Mouse (Mus musculus): ENCODE results near the gene Nif3l1.

The Nif3l1 gene

GRCm38 (mm10) chr1:58445143-58445722 lies at the start of gene Nif3l1, which contains the start of gene Ppil3:
TSS of gene Nif3l1 (plus strand) at chr1:58445151.
TSS of gene Ppil3 (minus strand) at chr1:58445486.
- peak; percentile 89 for DNase-seq (ENCODE audit: low spot score in 2 of 2)

- DNase-seq (ENCODE audit: low spot score in 2 of 2), result no peak
Measured at GRCm38 (mm10) chr1:58395341-58395740, 49.6 kb upstream of the Nif3l1 start.

- DNase-seq (ENCODE audit: low spot score in 2 of 2), result no peak
Measured at GRCm38 (mm10) chr1:58396179-58396578, 48.8 kb upstream of the Nif3l1 start.

- DNase-seq (ENCODE audit: low spot score in 2 of 2), result no peak
Measured at GRCm38 (mm10) chr1:58397731-58398130, 47.2 kb upstream of the Nif3l1 start.

GRCm38 (mm10) chr1:58401396-58401795 lies 43.6 kb upstream of the Nif3l1 start:
- no peak for DNase-seq (ENCODE audit: low spot score in 2 of 2)

- DNase-seq (ENCODE audit: low spot score in 2 of 2), result no peak
Measured at GRCm38 (mm10) chr1:58403745-58404144, 41.2 kb upstream of the Nif3l1 start.

- no peak for DNase-seq (ENCODE audit: low spot score in 2 of 2)
Measured at GRCm38 (mm10) chr1:58407321-58407720, 37.6 kb upstream of the Nif3l1 start.

GRCm38 (mm10) chr1:58408141-58408540 lies 36.8 kb upstream of the Nif3l1 start:
- DNase-seq (ENCODE audit: low spot score in 2 of 2), result no peak

- DNase-seq (ENCODE audit: low spot score in 2 of 2), result no peak
Measured at GRCm38 (mm10) chr1:58409553-58410197, 35.3 kb upstream of the Nif3l1 start.

GRCm38 (mm10) chr1:58410198-58410588 lies 34.8 kb upstream of the Nif3l1 start:
- DNase-seq (ENCODE audit: low spot score in 2 of 2), result no peak

- no peak for DNase-seq (ENCODE audit: low spot score in 2 of 2)
Measured at GRCm38 (mm10) chr1:58410776-58411175, 34.2 kb upstream of the Nif3l1 start.

- DNase-seq (ENCODE audit: low spot score in 2 of 2), result no peak
Measured at GRCm38 (mm10) chr1:58415442-58415841, 29.5 kb upstream of the Nif3l1 start.

GRCm38 (mm10) chr1:58416048-58416447 lies 28.9 kb upstream of the Nif3l1 start:
- no peak for DNase-seq (ENCODE audit: low spot score in 2 of 2)

GRCm38 (mm10) chr1:58420032-58420431 lies 24.9 kb upstream of the Nif3l1 start:
- DNase-seq (ENCODE audit: low spot score in 2 of 2), result no peak

- DNase-seq (ENCODE audit: low spot score in 2 of 2), result no peak
Measured at GRCm38 (mm10) chr1:58420961-58421360, 24.0 kb upstream of the Nif3l1 start.

- no peak for DNase-seq (ENCODE audit: low spot score in 2 of 2)
Measured at GRCm38 (mm10) chr1:58422879-58423278, 22.1 kb upstream of the Nif3l1 start.

GRCm38 (mm10) chr1:58423371-58424248 lies 21.3 kb upstream of the Nif3l1 start, which contains the start of gene Clk1:
TSS of gene Clk1 (minus strand) at chr1:58424066.
- peak; percentile 94 to 97 for DNase-seq (ENCODE audit: low spot score in 2 of 2)

GRCm38 (mm10) chr1:58424551-58424950 lies 20.4 kb upstream of the Nif3l1 start:
- no peak for DNase-seq (ENCODE audit: low spot score in 2 of 2)

GRCm38 (mm10) chr1:58444691-58445090 lies 260 bp upstream of the Nif3l1 start:
- no peak for DNase-seq (ENCODE audit: low spot score in 2 of 2)

GRCm38 (mm10) chr1:58445861-58446260 lies 910 bp downstream of the Nif3l1 start:
- DNase-seq (ENCODE audit: low spot score in 2 of 2), result no peak

- DNase-seq (ENCODE audit: low spot score in 2 of 2), result no peak
Measured at GRCm38 (mm10) chr1:58447766-58448165, 2.8 kb downstream of the Nif3l1 start.

- DNase-seq (ENCODE audit: low spot score in 2 of 2), result no peak
Measured at GRCm38 (mm10) chr1:58448396-58448795, 3.4 kb downstream of the Nif3l1 start.

- no peak for DNase-seq (ENCODE audit: low spot score in 2 of 2)
Measured at GRCm38 (mm10) chr1:58454316-58454715, 9.4 kb downstream of the Nif3l1 start.

All from frontal cortex, postnatal 14 days (tissue).